Mouse (Mus musculus) embryonic facial prominence, embryonic 13.5 days (tissue): ENCODE measurements at regions not wholly inside any gene's neighbourhood (a gene's known extent, or its start where the extent isn't known, plus 50 kb on each side); places are given as distances from the start of the nearest gene placed in this dataset.

Experiments
- ATAC-seq: fragments of 200-750 bp; cut with Nextera tagmentation; 2 replicates; pipeline ENCODE4 v1.8.0; 2017; ENCODE audit warnings: low read depth; ENCODE audit not compliant: insufficient number of reproducible peaks, insufficient read depth, low FRiP score, low TSS enrichment
- H3K27ac ChIP-seq: fragments of 300-500 bp; sonication (generic); 2 replicates; pipeline ENCODE4 v1.5.1; 2015; ENCODE audit warnings: moderate library complexity, mild to moderate bottlenecking, inconsistent platforms
- H3K27me3 ChIP-seq: fragments of 300-500 bp; sonication (generic); 2 replicates; pipeline ENCODE4 v1.6.1; 2015; ENCODE audit warnings: mild to moderate bottlenecking, inconsistent platforms
- H3K36me3 ChIP-seq: fragments of 300-500 bp; sonication (generic); 2 replicates; pipeline ENCODE4 v1.6.1; 2015; ENCODE audit warnings: mild to moderate bottlenecking, inconsistent platforms
- H3K4me1 ChIP-seq: fragments of 300-500 bp; sonication (generic); 2 replicates; pipeline ENCODE4 v1.6.1; 2015; ENCODE audit warnings: inconsistent platforms
- H3K4me2 ChIP-seq: fragments of 300-500 bp; sonication (generic); 2 replicates; pipeline ENCODE4 v1.6.1; 2015; ENCODE audit warnings: moderate library complexity, mild to moderate bottlenecking, inconsistent platforms
- H3K4me3 ChIP-seq: fragments of 300-500 bp; sonication (generic); 2 replicates; pipeline ENCODE4 v1.5.1; 2015; ENCODE audit warnings: mild to moderate bottlenecking, inconsistent platforms
- H3K9ac ChIP-seq: fragments of 300-500 bp; sonication (generic); 2 replicates; pipeline ENCODE4 v1.6.1; 2015; ENCODE audit warnings: mild to moderate bottlenecking, inconsistent platforms
- H3K9me3 ChIP-seq: fragments of 300-500 bp; sonication (generic); 2 replicates; pipeline ENCODE4 v1.6.1; 2016; ENCODE audit warnings: inconsistent platforms
- WGBS: fragments of 180-500 bp; shearing (Covaris S2); methylation state at CpG from one replicate; pipeline ENCODE4 v1.1.7; 2015; ENCODE audit warnings: mixed read lengths; 5-methylcytosine and 5-hydroxymethylcytosine counted together

GRCm38 (mm10) chr6:94998371-94998770 lies 118.7 kb upstream of the Kbtbd8 start:
- H3K4me1 ChIP-seq = no peaks in the 10 kb centered on the region
- no peak overlapping the region for H3K4me2 ChIP-seq
- no peaks in the 10 kb centered on the region for H3K27me3 ChIP-seq
- no peak overlapping the region for H3K4me3 ChIP-seq
- H3K36me3 ChIP-seq = no peaks in the 10 kb centered on the region
- no peak overlapping the region for H3K9ac ChIP-seq
- no peak overlapping the region for H3K27ac ChIP-seq
- H3K9me3 ChIP-seq = no peaks in the 10 kb centered on the region
- WGBS = 77% methylated on average over 2 of the region's 2 CpGs
- ATAC-seq = no peak

GRCm38 (mm10) chr6:94994376-94994775 lies 122.7 kb upstream of the Kbtbd8 start:
- Histone ChIP-seq H3K9ac (no peak overlapping the region), H3K36me3 (no peaks in the 10 kb centered on the region), H3K9me3 (no peaks in the 10 kb centered on the region), H3K27me3 (no peaks in the 10 kb centered on the region), H3K4me1 (no peaks in the 10 kb centered on the region), H3K4me3 (no peak overlapping the region), H3K27ac (no peak overlapping the region), H3K4me2 (no peak overlapping the region)
- WGBS = 88% methylated on average over 1 of the region's 1 CpGs
- ATAC-seq = no peak

- WGBS = 36% methylated on average over 5 of the region's 5 CpGs
- no peaks in the 10 kb centered on the region for H3K4me1 ChIP-seq
- no peak overlapping the region for H3K4me2 ChIP-seq
- no peak overlapping the region for H3K9ac ChIP-seq
- H3K36me3 ChIP-seq = no peaks in the 10 kb centered on the region
- ATAC-seq = 0 out of 2 replicates have a peak, but pooled peaks have one; percentile 43
- no peak overlapping the region for H3K4me3 ChIP-seq
- no peaks in the 10 kb centered on the region for H3K27me3 ChIP-seq
- no peaks in the 10 kb centered on the region for H3K9me3 ChIP-seq
- H3K27ac ChIP-seq = no peak overlapping the region
Observed at GRCm38 (mm10) chr6:94987427-94987826, 129.6 kb upstream of the Kbtbd8 start.

- no peak overlapping the region for H3K4me3 ChIP-seq
- no peaks in the 10 kb centered on the region for H3K9me3 ChIP-seq
- H3K4me1 ChIP-seq = no peaks in the 10 kb centered on the region
- H3K4me2 ChIP-seq = no peak overlapping the region
- no peaks in the 10 kb centered on the region for H3K27me3 ChIP-seq
- H3K36me3 ChIP-seq = no peaks in the 10 kb centered on the region
- H3K9ac ChIP-seq = no peak overlapping the region
- 16% methylated on average over 4 of the region's 4 CpGs for WGBS
- H3K27ac ChIP-seq = no peak overlapping the region
- ATAC-seq = no peak
Observed at GRCm38 (mm10) chr6:94986346-94986745, 130.7 kb upstream of the Kbtbd8 start.

- Histone ChIP-seq H3K36me3 (no peaks in the 10 kb centered on the region), H3K4me2 (no peak overlapping the region), H3K9ac (no peak overlapping the region), H3K27me3 (no peaks in the 10 kb centered on the region), H3K9me3 (no peaks in the 10 kb centered on the region), H3K27ac (no peak overlapping the region), H3K4me3 (no peak overlapping the region), H3K4me1 (no peaks in the 10 kb centered on the region)
- no peak for ATAC-seq
- WGBS = 77% methylated on average over 3 of the region's 3 CpGs
Observed at GRCm38 (mm10) chr6:94984411-94984895, 132.6 kb upstream of the Kbtbd8 start.

GRCm38 (mm10) chr6:94968683-94969082 lies 148.4 kb upstream of the Kbtbd8 start:
- WGBS = 33% methylated on average over 5 of the region's 5 CpGs
- H3K4me3 ChIP-seq = no peak overlapping the region
- no peak overlapping the region for H3K27ac ChIP-seq
- no peak overlapping the region for H3K9ac ChIP-seq
- peaks cover 12% of the 10 kb centered on the region for H3K27me3 ChIP-seq
- H3K9me3 ChIP-seq = no peaks in the 10 kb centered on the region
- H3K4me1 ChIP-seq = peaks cover 4% of the 10 kb centered on the region
- ATAC-seq = no peak
- no peak overlapping the region for H3K4me2 ChIP-seq
- no peaks in the 10 kb centered on the region for H3K36me3 ChIP-seq

GRCm38 (mm10) chr6:94966962-94967361 lies 150.1 kb upstream of the Kbtbd8 start:
- Histone ChIP-seq H3K4me2 (no peak overlapping the region), H3K4me3 (no peak overlapping the region), H3K4me1 (peaks cover 9% of the 10 kb centered on the region), H3K9me3 (no peaks in the 10 kb centered on the region), H3K9ac (no peak overlapping the region), H3K36me3 (no peaks in the 10 kb centered on the region), H3K27me3 (peaks cover 12% of the 10 kb centered on the region), H3K27ac (no peak overlapping the region)
- 5% methylated on average over 3 of the region's 3 CpGs for WGBS
- no peak for ATAC-seq

- Histone ChIP-seq H3K4me3 (no peak overlapping the region), H3K9me3 (no peaks in the 10 kb centered on the region)
- WGBS = 66% methylated on average over 4 of the region's 4 CpGs
Observed at GRCm38 (mm10) chr6:94963204-94963603, 153.8 kb upstream of the Kbtbd8 start.

GRCm38 (mm10) chr6:94962411-94963087 lies 154.5 kb upstream of the Kbtbd8 start:
- Histone ChIP-seq H3K27ac (no peak overlapping the region; the same call in 1 of the 2 replicates), H3K4me2 (no peak overlapping the region), H3K9ac (no peak overlapping the region), H3K27me3 (no peaks in the 10 kb centered on the region), H3K36me3 (no peaks in the 10 kb centered on the region), H3K4me1 (peaks cover 11% of the 10 kb centered on the region), H3K4me3 (no peak overlapping the region), H3K9me3 (no peaks in the 10 kb centered on the region)
- 56% methylated on average over 7 of the region's 7 CpGs for WGBS
- ATAC-seq = no peak

More at GRCm38 (mm10) chr6:94963204-94963603, 153.8 kb upstream of the Kbtbd8 start:
- no peak overlapping the region for H3K4me2 ChIP-seq
- H3K27me3 ChIP-seq = peaks cover 3% of the 10 kb centered on the region; the same call in 1 of the 2 replicates
- ATAC-seq = no peak
- peaks cover 9% of the 10 kb centered on the region for H3K4me1 ChIP-seq
- no peak overlapping the region for H3K27ac ChIP-seq
- no peak overlapping the region for H3K9ac ChIP-seq
- H3K36me3 ChIP-seq = no peaks in the 10 kb centered on the region

- WGBS = 80% methylated on average over 1 of the region's 1 CpGs
- H3K27me3 ChIP-seq = no peaks in the 10 kb centered on the region
- H3K9me3 ChIP-seq = no peaks in the 10 kb centered on the region
- no peak overlapping the region for H3K4me3 ChIP-seq
- no peak overlapping the region for H3K27ac ChIP-seq
- H3K36me3 ChIP-seq = no peaks in the 10 kb centered on the region
- H3K4me2 ChIP-seq = no peak overlapping the region
- peaks cover 10% of the 10 kb centered on the region for H3K4me1 ChIP-seq
- H3K9ac ChIP-seq = no peak overlapping the region
- ATAC-seq = no peak
Observed at GRCm38 (mm10) chr6:94961821-94962220, 155.2 kb upstream of the Kbtbd8 start.

- Histone ChIP-seq H3K9ac (no peak overlapping the region), H3K27ac (no peak overlapping the region), H3K36me3 (no peaks in the 10 kb centered on the region), H3K9me3 (no peaks in the 10 kb centered on the region), H3K4me1 (0 out of 2 replicates have a peak, but pooled peaks cover 8% of the 10 kb centered on the region), H3K4me2 (no peak overlapping the region), H3K4me3 (no peak overlapping the region), H3K27me3 (no peaks in the 10 kb centered on the region)
- ATAC-seq = no peak
- 73% methylated on average over 6 of the region's 6 CpGs for WGBS
Observed at GRCm38 (mm10) chr6:94957990-94958389, 159.1 kb upstream of the Kbtbd8 start.

GRCm38 (mm10) chr6:94957172-94957668 lies 159.8 kb upstream of the Kbtbd8 start:
- H3K9ac ChIP-seq = no peak overlapping the region
- H3K36me3 ChIP-seq = no peaks in the 10 kb centered on the region
- no peak overlapping the region for H3K4me3 ChIP-seq
- H3K9me3 ChIP-seq = no peaks in the 10 kb centered on the region
- no peaks in the 10 kb centered on the region for H3K27me3 ChIP-seq
- H3K27ac ChIP-seq = no peak overlapping the region
- H3K4me2 ChIP-seq = no peak overlapping the region
- ATAC-seq = no peak
- 0 out of 2 replicates have a peak, but pooled peaks cover 2% of the 10 kb centered on the region for H3K4me1 ChIP-seq
- WGBS = 85% methylated on average over 6 of the region's 6 CpGs
